Mouse (Mus musculus) left cerebral cortex, postnatal 25 days (tissue): ENCODE data around the gene Pck2. TPM values are rescaled to one million over a fixed set of nuclear protein-coding genes. Genes with fewer than 3 reads are reported as not detected.

Experiments
- DNase-seq, 2 experiments: peaks; one replicate each; pipeline ENCODE4 v3.0.0; 2022; ENCODE audit warnings: low spot score in 2 of 2, mixed read lengths in 1 of 2
- intact Hi-C: fragments of 180-260 bp; cut with DNase I; formaldehyde crosslinking; loops from one replicate; pipeline ENCODE4 v1.15.1; 2025
- total RNA-seq, 2 experiments: library from RNA; stranded (reverse); gene quantifications; 2 replicates each; pipeline ENCODE4 v1.2.3; 2021

Pck2 gene
- total RNA-seq, 2 experiments from 2014 or later, result 20.2 to 25.3 TPM

GRCm38 (mm10) chr14:55563249-55563648 is 23.2 kb downstream of the Pck2 start:
- intact Hi-C loops, result no loop called here
- no peak for DNase-seq

- intact Hi-C loops, result no loop called here
Observed at GRCm38 (mm10) chr14:55565748-55566147, 25.7 kb downstream of the Pck2 start.

GRCm38 (mm10) chr14:55567496-55567895 is 27.4 kb downstream of the Pck2 start:
- no peak for DNase-seq
- intact Hi-C loops, result no loop called here

More at GRCm38 (mm10) chr14:55565748-55566147, 25.7 kb downstream of the Pck2 start:
- no peak for DNase-seq

GRCm38 (mm10) chr14:55570588-55570987 is 30.5 kb downstream of the Pck2 start:
- DNase-seq, result no peak
- intact Hi-C loops, result no loop called here

- DNase-seq, result no peak
- intact Hi-C loops, result no loop called here
Observed at GRCm38 (mm10) chr14:55571760-55572159, 31.7 kb downstream of the Pck2 start.

GRCm38 (mm10) chr14:55575302-55575701 is 35.2 kb downstream of the Pck2 start, which contains the start of gene Fitm1:
Gene Fitm1 (plus strand): TSS chr14:55575617.
- no peak for DNase-seq
- intact Hi-C loops, result no loop called here

- intact Hi-C loops, result no loop called here
- no peak for DNase-seq
Observed at GRCm38 (mm10) chr14:55575711-55576110, 35.6 kb downstream of the Pck2 start.

- intact Hi-C loops, result no loop called here
- no peak for DNase-seq
Observed at GRCm38 (mm10) chr14:55576376-55576775, 36.3 kb downstream of the Pck2 start.

GRCm38 (mm10) chr14:55577871-55578667 is 38.0 kb downstream of the Pck2 start, which contains the start of gene Psme1:
Gene Psme1 (plus strand): TSS chr14:55578123.
- DNase-seq, result peak; percentile 67 to 70
- intact Hi-C loops, result loop anchor here (2.0 kb wide), 1 partner anchor 17 kb away; the partner anchor contains the start of genes A730061H03Rik and Dcaf11

- no peak for DNase-seq
- intact Hi-C loops, result loop anchor here (2.0 kb wide), 1 partner anchor 18 kb away; the partner anchor contains the start of genes A730061H03Rik and Dcaf11
Observed at GRCm38 (mm10) chr14:55578668-55579269, 38.7 kb downstream of the Pck2 start.

- intact Hi-C loops, result loop anchor here (2.0 kb wide), 1 partner anchor 19 kb away; the partner anchor contains the start of genes A730061H03Rik and Dcaf11
- no peak for DNase-seq
Observed at GRCm38 (mm10) chr14:55579511-55580496, 39.7 kb downstream of the Pck2 start.

GRCm38 (mm10) chr14:55580731-55581130 is 40.7 kb downstream of the Pck2 start:
- DNase-seq, result no peak
- intact Hi-C loops, result no loop called here

GRCm38 (mm10) chr14:55581981-55582681 is 42.1 kb downstream of the Pck2 start:
- intact Hi-C loops, result no loop called here
- DNase-seq, result no peak

GRCm38 (mm10) chr14:55584303-55584701 is 44.2 kb downstream of the Pck2 start:
- no peak for DNase-seq
- intact Hi-C loops, result no loop called here

GRCm38 (mm10) chr14:55584702-55585565 is 44.9 kb downstream of the Pck2 start, which contains the start of gene Emc9:
Gene Emc9 (minus strand): TSS chr14:55585302.
- intact Hi-C loops, result no loop called here
- peak; percentile 63 to 68 for DNase-seq

GRCm38 (mm10) chr14:55585566-55585960 is 45.5 kb downstream of the Pck2 start:
- intact Hi-C loops, result no loop called here

GRCm38 (mm10) chr14:55586149-55586548 is 46.1 kb downstream of the Pck2 start:
- intact Hi-C loops, result no loop called here
- no peak for DNase-seq

More at GRCm38 (mm10) chr14:55585566-55585960, 45.5 kb downstream of the Pck2 start:
- no peak for DNase-seq

GRCm38 (mm10) chr14:55589271-55589670 is 49.2 kb downstream of the Pck2 start:
- intact Hi-C loops, result no loop called here
- DNase-seq, result no peak
